Mouse (Mus musculus): ENCODE results near the gene Rimbp2. TPM values are rescaled to one million over a fixed set of nuclear protein-coding genes. Genes with fewer than 3 reads are reported as not detected.

Rimbp2 gene
- polyA plus RNA-seq, 1 experiment from 2014 or later, result 0.72 TPM

GRCm38 (mm10) chr5:128800592-128800991, 152.7 kb downstream of the Rimbp2 start:
- no peaks in the 10 kb centered on the region for H3K4me1 ChIP-seq (replicated peaks; ENCODE audit: control insufficient read depth, insufficient read depth, low read length)
- no peaks in the 10 kb centered on the region for H3K27me3 ChIP-seq (replicated peaks; ENCODE audit: control insufficient read depth, insufficient read depth, low read length)
- H3K4me3 ChIP-seq (ENCODE audit: low read depth, low read length), result no peak overlapping the region
- H3K4me2 ChIP-seq (ENCODE audit: low read length), result no peak overlapping the region
- no peak overlapping the region for H3K27ac ChIP-seq (ENCODE audit: low read depth)
- H3K36me3 ChIP-seq (ENCODE audit: control insufficient read depth, insufficient read depth, low read length), result no peaks in the 10 kb centered on the region
- no peak overlapping the region for H3K9ac ChIP-seq (ENCODE audit: low read length)
- 91% methylated on average over 5 of the region's 5 CpGs for WGBS
- no peak for DNase-seq (ENCODE audit: low spot score)
- no peaks in the 10 kb centered on the region for H3K9me3 ChIP-seq (ENCODE audit: control insufficient read depth, low read length)
- no peak for ATAC-seq (replicated peaks; ENCODE audit: low FRiP score, low TSS enrichment, low read depth)

GRCm38 (mm10) chr5:128781621-128782020, 171.7 kb downstream of the Rimbp2 start:
- Histone ChIP-seq H3K9ac (ENCODE audit: low read length) (no peak overlapping the region), H3K4me1 (replicated peaks; ENCODE audit: control insufficient read depth, insufficient read depth, low read length) (no peaks in the 10 kb centered on the region), H3K27ac (ENCODE audit: low read depth) (no peak overlapping the region), H3K9me3 (ENCODE audit: control insufficient read depth, low read length) (no peaks in the 10 kb centered on the region), H3K27me3 (replicated peaks; ENCODE audit: control insufficient read depth, insufficient read depth, low read length) (no peaks in the 10 kb centered on the region), H3K4me3 (ENCODE audit: low read depth, low read length) (no peak overlapping the region), H3K4me2 (ENCODE audit: low read length) (no peak overlapping the region), H3K36me3 (ENCODE audit: control insufficient read depth, insufficient read depth, low read length) (no peaks in the 10 kb centered on the region)
- ATAC-seq (replicated peaks; ENCODE audit: low FRiP score, low TSS enrichment, low read depth) (no peak), DNase-seq (ENCODE audit: low spot score) (no peak)
- WGBS, result 56% methylated on average over 22 of the region's 22 CpGs

DNA sequence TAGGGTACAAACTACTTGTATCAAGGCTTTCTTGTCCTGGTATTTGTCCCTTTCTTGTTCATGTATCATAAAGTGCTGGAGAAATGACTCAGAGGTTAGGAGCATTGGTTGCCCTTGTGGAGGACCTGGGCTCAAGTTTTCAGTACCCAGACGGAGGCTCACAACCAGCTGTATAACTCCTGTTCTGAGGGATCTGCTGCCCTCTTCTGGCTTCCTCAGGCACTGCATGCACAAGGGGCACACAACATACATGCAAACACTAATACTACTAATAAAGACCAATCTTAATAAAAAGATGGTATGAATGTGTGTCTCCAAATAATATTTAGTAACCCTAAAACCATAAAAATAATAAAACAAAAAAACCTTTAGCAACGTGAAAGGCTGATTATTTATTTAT, 176.9 kb downstream of the Rimbp2 start:
- Histone ChIP-seq H3K27me3 (replicated peaks; ENCODE audit: control insufficient read depth, insufficient read depth, low read length) (no peaks in the 10 kb centered on the region), H3K4me3 (ENCODE audit: low read depth, low read length) (no peak overlapping the region), H3K9ac (ENCODE audit: low read length) (no peak overlapping the region), H3K9me3 (ENCODE audit: control insufficient read depth, low read length) (no peaks in the 10 kb centered on the region), H3K36me3 (ENCODE audit: control insufficient read depth, insufficient read depth, low read length) (no peaks in the 10 kb centered on the region), H3K4me1 (replicated peaks; ENCODE audit: control insufficient read depth, insufficient read depth, low read length) (no peaks in the 10 kb centered on the region), H3K4me2 (ENCODE audit: low read length) (no peak overlapping the region), H3K27ac (ENCODE audit: low read depth) (no peak overlapping the region)
- ATAC-seq (replicated peaks; ENCODE audit: low FRiP score, low TSS enrichment, low read depth) (no peak), DNase-seq (ENCODE audit: low spot score) (no peak)
- 63% methylated on average over 2 of the region's 2 CpGs for WGBS

GRCm38 (mm10) chr5:128769026-128769631, 184.2 kb downstream of the Rimbp2 start:
- H3K9ac ChIP-seq (ENCODE audit: low read length), result no peak overlapping the region
- H3K27ac ChIP-seq (ENCODE audit: low read depth), result no peak overlapping the region
- peak overlapping the region; percentile 28; the same call in 1 of the 2 replicates for H3K4me2 ChIP-seq (ENCODE audit: low read length)
- 0 out of 2 replicates have a peak, but pooled peaks cover 2% of the 10 kb centered on the region for H3K4me1 ChIP-seq (replicated peaks; ENCODE audit: control insufficient read depth, insufficient read depth, low read length)
- 10% methylated on average over 10 of the region's 10 CpGs for WGBS
- H3K4me3 ChIP-seq (ENCODE audit: low read depth, low read length), result no peak overlapping the region
- DNase-seq (ENCODE audit: low spot score), result no peak
- no peaks in the 10 kb centered on the region for H3K36me3 ChIP-seq (ENCODE audit: control insufficient read depth, insufficient read depth, low read length)
- H3K9me3 ChIP-seq (ENCODE audit: control insufficient read depth, low read length), result no peaks in the 10 kb centered on the region
- no peaks in the 10 kb centered on the region for H3K27me3 ChIP-seq (replicated peaks; ENCODE audit: control insufficient read depth, insufficient read depth, low read length)
- ATAC-seq (replicated peaks; ENCODE audit: low FRiP score, low TSS enrichment, low read depth), result peak; percentile 64; the same call in 1 of the 2 replicates

- 26% methylated on average over 8 of the region's 8 CpGs for WGBS
- Histone ChIP-seq H3K36me3 (ENCODE audit: control insufficient read depth, insufficient read depth, low read length) (no peaks in the 10 kb centered on the region), H3K9ac (ENCODE audit: low read length) (no peak overlapping the region), H3K4me2 (ENCODE audit: low read length) (no peak overlapping the region), H3K9me3 (ENCODE audit: control insufficient read depth, low read length) (no peaks in the 10 kb centered on the region), H3K4me1 (replicated peaks; ENCODE audit: control insufficient read depth, insufficient read depth, low read length) (no peaks in the 10 kb centered on the region), H3K27me3 (replicated peaks; ENCODE audit: control insufficient read depth, insufficient read depth, low read length) (no peaks in the 10 kb centered on the region), H3K27ac (ENCODE audit: low read depth) (no peak overlapping the region), H3K4me3 (ENCODE audit: low read depth, low read length) (no peak overlapping the region)
- DNase-seq (ENCODE audit: low spot score), result no peak
- ATAC-seq (replicated peaks; ENCODE audit: low FRiP score, low TSS enrichment, low read depth), result no peak
Observed at GRCm38 (mm10) chr5:128761118-128761517, 192.2 kb downstream of the Rimbp2 start.

GRCm38 (mm10) chr5:128746261-128746660, 207.0 kb downstream of the Rimbp2 start:
- Histone ChIP-seq H3K4me2 (ENCODE audit: low read length) (no peak overlapping the region), H3K9ac (ENCODE audit: low read length) (no peak overlapping the region), H3K27ac (ENCODE audit: low read depth) (no peak overlapping the region), H3K36me3 (ENCODE audit: control insufficient read depth, insufficient read depth, low read length) (no peaks in the 10 kb centered on the region), H3K4me3 (ENCODE audit: low read depth, low read length) (no peak overlapping the region), H3K4me1 (replicated peaks; ENCODE audit: control insufficient read depth, insufficient read depth, low read length) (no peaks in the 10 kb centered on the region), H3K9me3 (ENCODE audit: control insufficient read depth, low read length) (no peaks in the 10 kb centered on the region), H3K27me3 (replicated peaks; ENCODE audit: control insufficient read depth, insufficient read depth, low read length) (no peaks in the 10 kb centered on the region)
- WGBS, result 83% methylated on average over 8 of the region's 8 CpGs
- DNase-seq (ENCODE audit: low spot score) (no peak), ATAC-seq (replicated peaks; ENCODE audit: low FRiP score, low TSS enrichment, low read depth) (no peak)

DNA sequence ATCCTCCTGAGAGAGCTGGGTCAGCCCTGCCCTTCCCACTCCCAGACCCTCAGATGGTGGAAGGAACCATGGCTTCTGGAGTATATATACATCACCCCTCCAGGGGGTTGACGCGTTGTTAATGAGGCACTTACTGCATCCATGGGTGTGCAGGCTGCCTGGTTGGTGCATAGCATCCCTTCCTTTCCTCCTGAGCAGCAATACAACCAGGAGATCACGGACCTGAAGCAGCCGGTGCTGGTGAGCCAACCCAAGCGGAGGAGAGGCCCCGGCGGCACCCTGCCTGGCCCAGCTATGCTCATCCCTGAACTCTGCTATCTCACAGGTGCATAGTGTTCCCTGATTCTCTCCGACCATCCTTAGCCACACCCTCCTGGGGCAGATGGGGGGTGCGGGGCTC, 208.1 kb downstream of the Rimbp2 start:
- H3K27me3 ChIP-seq (replicated peaks; ENCODE audit: control insufficient read depth, insufficient read depth, low read length), result no peaks in the 10 kb centered on the region
- WGBS, result 70% methylated on average over 9 of the region's 9 CpGs
- ATAC-seq (replicated peaks; ENCODE audit: low FRiP score, low TSS enrichment, low read depth), result no peak

DNA sequence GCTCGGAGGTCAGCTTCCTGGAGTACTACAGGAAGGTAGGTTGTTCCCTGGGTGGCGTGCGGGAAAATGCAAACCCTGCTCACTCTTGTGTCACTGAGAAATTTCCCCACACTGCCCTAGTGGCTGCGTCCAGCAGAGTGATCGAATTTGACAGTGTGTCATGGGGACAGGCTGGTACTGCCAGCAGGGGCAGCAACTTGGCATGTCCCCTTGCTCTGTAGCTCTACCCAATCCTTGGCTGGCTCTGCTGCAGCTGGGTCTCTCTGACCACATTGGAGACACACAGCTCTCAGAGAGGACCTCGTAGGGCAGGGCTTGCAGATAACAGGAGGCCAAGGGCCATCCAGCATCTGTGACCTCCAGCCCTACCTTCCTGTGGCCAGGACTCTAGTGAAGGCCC, 208.9 kb downstream of the Rimbp2 start:
- H3K36me3 ChIP-seq (ENCODE audit: control insufficient read depth, insufficient read depth, low read length), result no peaks in the 10 kb centered on the region
- H3K27ac ChIP-seq (ENCODE audit: low read depth), result no peak overlapping the region
- no peak overlapping the region for H3K4me3 ChIP-seq (ENCODE audit: low read depth, low read length)
- H3K9me3 ChIP-seq (ENCODE audit: control insufficient read depth, low read length), result no peaks in the 10 kb centered on the region
- 92% methylated on average over 6 of the region's 6 CpGs for WGBS
- no peak for DNase-seq (ENCODE audit: low spot score)
- H3K9ac ChIP-seq (ENCODE audit: low read length), result no peak overlapping the region
- H3K27me3 ChIP-seq (replicated peaks; ENCODE audit: control insufficient read depth, insufficient read depth, low read length), result no peaks in the 10 kb centered on the region
- ATAC-seq (replicated peaks; ENCODE audit: low FRiP score, low TSS enrichment, low read depth), result no peak
- no peaks in the 10 kb centered on the region for H3K4me1 ChIP-seq (replicated peaks; ENCODE audit: control insufficient read depth, insufficient read depth, low read length)
- no peak overlapping the region for H3K4me2 ChIP-seq (ENCODE audit: low read length)

More for the DNA sequence above, 208.1 kb downstream of the Rimbp2 start:
- H3K4me1 ChIP-seq (replicated peaks; ENCODE audit: control insufficient read depth, insufficient read depth, low read length), result no peaks in the 10 kb centered on the region
- no peaks in the 10 kb centered on the region for H3K36me3 ChIP-seq (ENCODE audit: control insufficient read depth, insufficient read depth, low read length)
- no peaks in the 10 kb centered on the region for H3K9me3 ChIP-seq (ENCODE audit: control insufficient read depth, low read length)
- DNase-seq (ENCODE audit: low spot score), result no peak
- no peak overlapping the region for H3K9ac ChIP-seq (ENCODE audit: low read length)
- no peak overlapping the region for H3K4me3 ChIP-seq (ENCODE audit: low read depth, low read length)
- H3K27ac ChIP-seq (ENCODE audit: low read depth), result no peak overlapping the region
- H3K4me2 ChIP-seq (ENCODE audit: low read length), result no peak overlapping the region

DNA sequence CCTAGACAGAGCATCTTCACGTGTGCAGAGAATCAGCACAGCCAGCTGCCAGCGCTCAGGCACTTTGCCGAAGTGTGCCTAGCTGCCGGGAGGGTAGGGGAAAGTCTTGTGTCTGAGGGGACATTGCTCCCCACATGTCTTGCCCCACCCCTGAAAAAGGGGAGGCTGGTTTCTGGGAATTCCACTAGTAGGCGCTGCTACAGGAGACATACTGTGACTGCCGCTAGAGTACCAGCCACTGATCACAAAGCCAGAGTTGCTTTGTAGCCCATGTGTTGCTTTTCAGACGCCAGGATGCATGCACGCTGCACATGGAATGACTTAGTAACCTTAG, 213.5 kb downstream of the Rimbp2 start:
- Histone ChIP-seq H3K36me3 (ENCODE audit: control insufficient read depth, insufficient read depth, low read length) (no peaks in the 10 kb centered on the region), H3K4me2 (ENCODE audit: low read length) (no peak overlapping the region), H3K9ac (ENCODE audit: low read length) (no peak overlapping the region), H3K27ac (ENCODE audit: low read depth) (no peak overlapping the region), H3K27me3 (replicated peaks; ENCODE audit: control insufficient read depth, insufficient read depth, low read length) (no peaks in the 10 kb centered on the region; the same call in 1 of the 2 replicates), H3K4me1 (replicated peaks; ENCODE audit: control insufficient read depth, insufficient read depth, low read length) (no peaks in the 10 kb centered on the region), H3K4me3 (ENCODE audit: low read depth, low read length) (no peak overlapping the region), H3K9me3 (ENCODE audit: control insufficient read depth, low read length) (no peaks in the 10 kb centered on the region)
- no peak for ATAC-seq (replicated peaks; ENCODE audit: low FRiP score, low TSS enrichment, low read depth)
- DNase-seq (ENCODE audit: low spot score), result no peak
- 27% methylated on average over 8 of the region's 8 CpGs for WGBS
